Mouse (Mus musculus) forebrain, embryonic 13.5 days (tissue): ENCODE data around the gene Cd151. TPM values are rescaled to one million over a fixed set of nuclear protein-coding genes. Genes with fewer than 3 reads are reported as not detected.

Experiments used
- ATAC-seq: fragments of 200-750 bp; cut with Nextera tagmentation; 2 replicates; pipeline ENCODE4 v1.8.0; 2017
- H3K27ac ChIP-seq: fragments of 300-500 bp; sonication (generic); 2 replicates; pipeline ENCODE4 v1.5.1; 2015; ENCODE audit warnings: inconsistent platforms, mild to moderate bottlenecking, moderate library complexity
- H3K27me3 ChIP-seq: fragments of 300-500 bp; sonication (generic); 2 replicates; pipeline ENCODE4 v1.6.1; 2015; ENCODE audit warnings: mild to moderate bottlenecking, inconsistent platforms
- H3K36me3 ChIP-seq: fragments of 300-500 bp; sonication (generic); 2 replicates; pipeline ENCODE4 v1.6.1; 2015; ENCODE audit warnings: mild to moderate bottlenecking, inconsistent platforms; ENCODE audit not compliant: poor library complexity, severe bottlenecking
- H3K4me1 ChIP-seq: fragments of 300-500 bp; sonication (generic); 2 replicates; pipeline ENCODE4 v1.6.1; 2015; ENCODE audit warnings: inconsistent platforms
- H3K4me2 ChIP-seq: fragments of 300-500 bp; sonication (generic); 2 replicates; pipeline ENCODE4 v1.6.1; 2015; ENCODE audit warnings: inconsistent platforms, mild to moderate bottlenecking, moderate library complexity
- H3K4me3 ChIP-seq: fragments of 300-500 bp; sonication (generic); 2 replicates; pipeline ENCODE4 v1.5.1; 2015; ENCODE audit warnings: mild to moderate bottlenecking, inconsistent platforms
- H3K9ac ChIP-seq: fragments of 300-500 bp; sonication (generic); 2 replicates; pipeline ENCODE4 v1.6.1; 2015; ENCODE audit warnings: mild to moderate bottlenecking, inconsistent platforms
- H3K9me3 ChIP-seq: fragments of 300-500 bp; sonication (generic); replicated peaks from 2 replicates; pipeline ENCODE4 v1.6.1; 2016; ENCODE audit warnings: inconsistent platforms
- WGBS: fragments of 180-500 bp; shearing (Covaris S2); methylation state at CpG from one replicate; pipeline ENCODE4 v1.1.7; 2015; 5-methylcytosine and 5-hydroxymethylcytosine counted together
- polyA plus RNA-seq: library from polyadenylated mRNA; unstranded; fragments of >200 nt; fragmentation: Nextera tagmentation; extraction: Ambion mirVana; gene quantifications from 2 replicates; pipeline ENCODE4 v1.2.1, GENCODE M21; 2015

Gene Cd151
- polyA plus RNA-seq, 1 experiment from 2014 or later = 12.0 TPM

- Histone ChIP-seq H3K4me2 (peak overlapping the region; percentile 95), H3K9ac (peak overlapping the region; percentile 79), H3K27me3 (peaks cover 31% of the 10 kb centered on the region), H3K4me1 (peaks cover 29% of the 10 kb centered on the region), H3K4me3 (peak overlapping the region; percentile 60), H3K9me3 (no peaks in the 10 kb centered on the region), H3K36me3 (no peaks in the 10 kb centered on the region), H3K27ac (no peak overlapping the region)
- WGBS = under 1% methylated on average over 73 of the region's 81 CpGs
- peak; percentile 66 for ATAC-seq
Measured at GRCm38 (mm10) chr7:141481498-141482401, 14.6 kb downstream of the Cd151 start.

GRCm38 (mm10) chr7:141482531-141483024, 15.4 kb downstream of the Cd151 start:
- 8% methylated on average over 11 of the region's 11 CpGs for WGBS
- Histone ChIP-seq H3K4me1 (peaks cover 25% of the 10 kb centered on the region), H3K9ac (peak overlapping the region; percentile 79), H3K27ac (no peak overlapping the region), H3K9me3 (no peaks in the 10 kb centered on the region), H3K4me3 (peak overlapping the region; percentile 60), H3K27me3 (peaks cover 24% of the 10 kb centered on the region), H3K36me3 (no peaks in the 10 kb centered on the region), H3K4me2 (peak overlapping the region; percentile 95)
- 0 out of 2 replicates have a peak, but pooled peaks have one; percentile 1 for ATAC-seq

- 74% methylated on average over 6 of the region's 6 CpGs for WGBS
- H3K4me1 ChIP-seq = peaks cover 25% of the 10 kb centered on the region
- no peaks in the 10 kb centered on the region for H3K36me3 ChIP-seq
- H3K4me2 ChIP-seq = peak overlapping the region; percentile 95
- H3K9me3 ChIP-seq = no peaks in the 10 kb centered on the region
- H3K27ac ChIP-seq = no peak overlapping the region
- no peak overlapping the region for H3K9ac ChIP-seq
- ATAC-seq = no peak
- H3K27me3 ChIP-seq = peaks cover 22% of the 10 kb centered on the region
- H3K4me3 ChIP-seq = 0 out of 2 replicates have a peak overlapping the region, but pooled peaks have one; percentile 60
Measured at GRCm38 (mm10) chr7:141483114-141483653, 16.0 kb downstream of the Cd151 start.

GRCm38 (mm10) chr7:141484186-141485120, 17.3 kb downstream of the Cd151 start:
- Histone ChIP-seq H3K4me3 (no peak overlapping the region), H3K27ac (no peak overlapping the region), H3K36me3 (no peaks in the 10 kb centered on the region), H3K4me1 (peaks cover 25% of the 10 kb centered on the region), H3K9ac (no peak overlapping the region), H3K27me3 (peaks cover 18% of the 10 kb centered on the region), H3K4me2 (no peak overlapping the region), H3K9me3 (no peaks in the 10 kb centered on the region)
- ATAC-seq = no peak
- 86% methylated on average over 4 of the region's 5 CpGs for WGBS

GRCm38 (mm10) chr7:141485186-141485585, 18.0 kb downstream of the Cd151 start:
- Histone ChIP-seq H3K9ac (0 out of 2 replicates have a peak overlapping the region, but pooled peaks have one; percentile 2), H3K27me3 (peaks cover 18% of the 10 kb centered on the region), H3K4me2 (no peak overlapping the region), H3K4me3 (no peak overlapping the region), H3K27ac (no peak overlapping the region), H3K9me3 (no peaks in the 10 kb centered on the region), H3K36me3 (no peaks in the 10 kb centered on the region), H3K4me1 (peaks cover 25% of the 10 kb centered on the region)
- 80% methylated on average over 2 of the region's 2 CpGs for WGBS
- ATAC-seq = no peak

- Histone ChIP-seq H3K27ac (no peak overlapping the region), H3K9ac (0 out of 2 replicates have a peak overlapping the region, but pooled peaks have one; percentile 2), H3K4me2 (no peak overlapping the region), H3K27me3 (peaks cover 18% of the 10 kb centered on the region), H3K4me3 (no peak overlapping the region), H3K9me3 (no peaks in the 10 kb centered on the region), H3K4me1 (peaks cover 25% of the 10 kb centered on the region), H3K36me3 (no peaks in the 10 kb centered on the region)
- 89% methylated on average over 2 of the region's 2 CpGs for WGBS
- ATAC-seq = no peak
Measured at GRCm38 (mm10) chr7:141485606-141486005, 18.4 kb downstream of the Cd151 start.

- Histone ChIP-seq H3K4me3 (no peak overlapping the region), H3K27ac (no peak overlapping the region), H3K4me1 (peaks cover 19% of the 10 kb centered on the region), H3K9ac (no peak overlapping the region), H3K27me3 (peaks cover 18% of the 10 kb centered on the region), H3K4me2 (no peak overlapping the region), H3K36me3 (no peaks in the 10 kb centered on the region), H3K9me3 (no peaks in the 10 kb centered on the region)
- 84% methylated on average over 1 of the region's 1 CpGs for WGBS
- no peak for ATAC-seq
Measured at GRCm38 (mm10) chr7:141486239-141486638, 19.0 kb downstream of the Cd151 start.

- H3K9me3 ChIP-seq = no peaks in the 10 kb centered on the region
- no peak overlapping the region for H3K27ac ChIP-seq
- no peak for ATAC-seq
- H3K4me2 ChIP-seq = no peak overlapping the region
- H3K4me1 ChIP-seq = peaks cover 12% of the 10 kb centered on the region
- 90% methylated on average over 7 of the region's 7 CpGs for WGBS
- peaks cover 14% of the 10 kb centered on the region for H3K27me3 ChIP-seq
- H3K36me3 ChIP-seq = 0 out of 2 replicates have a peak, but pooled peaks cover 8% of the 10 kb centered on the region
- no peak overlapping the region for H3K4me3 ChIP-seq
- no peak overlapping the region for H3K9ac ChIP-seq
Measured at GRCm38 (mm10) chr7:141487141-141487540, 19.9 kb downstream of the Cd151 start.

- no peak for ATAC-seq
- H3K9ac ChIP-seq = no peak overlapping the region
Measured at GRCm38 (mm10) chr7:141491151-141491550, 24.0 kb downstream of the Cd151 start.

GRCm38 (mm10) chr7:141492738-141493137, 25.5 kb downstream of the Cd151 start:
- Histone ChIP-seq H3K9me3 (no peaks in the 10 kb centered on the region), H3K36me3 (peaks cover 34% of the 10 kb centered on the region), H3K4me1 (no peaks in the 10 kb centered on the region), H3K4me3 (no peak overlapping the region), H3K4me2 (no peak overlapping the region), H3K9ac (no peak overlapping the region), H3K27ac (no peak overlapping the region), H3K27me3 (no peaks in the 10 kb centered on the region)
- no peak for ATAC-seq
- 84% methylated on average over 5 of the region's 5 CpGs for WGBS

More at GRCm38 (mm10) chr7:141491151-141491550, 24.0 kb downstream of the Cd151 start:
- Histone ChIP-seq H3K4me3 (no peak overlapping the region), H3K4me1 (no peaks in the 10 kb centered on the region), H3K27ac (no peak overlapping the region), H3K27me3 (no peaks in the 10 kb centered on the region), H3K9me3 (no peaks in the 10 kb centered on the region), H3K36me3 (peaks cover 34% of the 10 kb centered on the region), H3K4me2 (no peak overlapping the region)
- WGBS = 83% methylated on average over 2 of the region's 2 CpGs

- no peaks in the 10 kb centered on the region for H3K4me1 ChIP-seq
- H3K9ac ChIP-seq = no peak overlapping the region
- no peaks in the 10 kb centered on the region for H3K27me3 ChIP-seq
- H3K9me3 ChIP-seq = no peaks in the 10 kb centered on the region
- 77% methylated on average over 1 of the region's 1 CpGs for WGBS
- no peak overlapping the region for H3K4me3 ChIP-seq
- ATAC-seq = no peak
- H3K36me3 ChIP-seq = peaks cover 34% of the 10 kb centered on the region
- no peak overlapping the region for H3K27ac ChIP-seq
- H3K4me2 ChIP-seq = no peak overlapping the region
Measured at GRCm38 (mm10) chr7:141493729-141494128, 26.5 kb downstream of the Cd151 start.
